Mouse (Mus musculus) myocyte (in vitro differentiated cells): ENCODE data around the gene Il27.

Experiments used
- CEBPB ChIP-seq: IDR thresholded peaks from 2 replicates; pipeline ENCODE4 v1.6.1; 2011; ENCODE audit warnings: mild to moderate bottlenecking, moderate library complexity; ENCODE audit not compliant: poor library complexity, insufficient read depth, severe bottlenecking
- MAX ChIP-seq: IDR thresholded peaks from one replicate; pipeline ENCODE4 v1.6.1; 2011; ENCODE audit warnings: low read depth, mild to moderate bottlenecking, control low read depth
- MYOD1 ChIP-seq, 3 experiments: IDR thresholded peaks; one replicate each; pipeline ENCODE4 v1.6.1; 2011; ENCODE audit warnings: control low read depth in 2 of 3, low read depth in 2 of 3, mild to moderate bottlenecking in 2 of 3, moderate library complexity in 1 of 3; ENCODE audit not compliant: insufficient read length in 2 of 3, control insufficient read depth in 1 of 3
- MYOG ChIP-seq, 3 experiments: IDR thresholded peaks; one replicate each; pipeline ENCODE4 v1.6.1; 2011; ENCODE audit warnings: control low read depth in 2 of 3, low read depth in 2 of 3, mild to moderate bottlenecking in 2 of 3; ENCODE audit not compliant: insufficient read length in 2 of 3, control insufficient read depth in 1 of 3, insufficient read depth in 1 of 3
- POLR2A ChIP-seq: IDR thresholded peaks from one replicate; pipeline ENCODE4 v1.6.1; 2011; ENCODE audit warnings: low read depth, mild to moderate bottlenecking, control low read depth, moderate library complexity; ENCODE audit not compliant: insufficient read length
- SRF ChIP-seq: IDR thresholded peaks from one replicate; pipeline ENCODE4 v1.6.1; 2011; ENCODE audit warnings: low read depth; ENCODE audit not compliant: control insufficient read depth, insufficient read length
- TCF12 ChIP-seq: IDR thresholded peaks from one replicate; pipeline ENCODE4 v1.6.1; 2011; ENCODE audit warnings: mild to moderate bottlenecking, control low read depth; ENCODE audit not compliant: poor library complexity, insufficient read depth, severe bottlenecking
- USF1 ChIP-seq: IDR thresholded peaks from one replicate; pipeline ENCODE4 v1.6.1; 2011; ENCODE audit warnings: low read depth, mild to moderate bottlenecking, control low read depth, moderate library complexity

DNA sequence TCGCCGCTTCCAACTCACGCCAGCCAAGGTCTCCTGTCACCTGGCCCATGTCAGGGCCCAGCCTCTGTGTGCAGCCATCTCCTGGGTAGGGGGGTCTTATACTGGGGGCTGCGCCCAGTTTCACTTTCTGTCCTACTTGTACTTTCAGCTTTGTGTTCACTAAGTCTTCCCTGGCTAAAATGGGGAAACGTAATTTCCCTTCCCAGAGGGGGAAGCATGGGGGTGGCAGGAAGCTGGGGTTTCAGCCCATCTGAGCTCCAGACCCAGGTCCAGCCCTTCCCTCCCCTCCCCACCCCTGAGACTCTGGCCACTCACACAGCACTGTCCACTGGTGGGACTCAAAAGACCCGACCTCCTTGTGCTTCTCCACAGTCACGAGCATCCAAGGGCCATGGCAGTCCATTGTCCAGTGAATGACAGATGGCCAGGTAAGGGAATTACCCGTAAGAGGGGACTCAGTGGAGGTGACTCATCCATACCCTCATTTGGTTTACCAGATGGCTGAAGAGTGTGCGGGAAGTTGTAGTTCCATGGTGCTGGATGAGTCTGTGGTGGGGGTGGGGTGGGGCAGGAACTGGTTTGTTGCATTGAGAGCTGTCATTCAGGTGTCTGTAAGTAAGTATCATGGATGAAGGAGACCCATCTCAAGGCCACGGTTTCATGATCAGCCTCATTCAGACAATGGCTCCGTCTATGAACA lies at the start of gene Il27:
- TF ChIP-seq POLR2A (no peak), MYOG (IDR thresholded peaks at IDR 0.05; ENCODE audit: control insufficient read depth in 1 of 3, insufficient read depth in 1 of 3, insufficient read length in 2 of 3, low read depth in 2 of 3) (no peak), MAX (no peak), TCF12 (no peak), SRF (no peak), MYOD1 (IDR thresholded peaks at IDR 0.05; ENCODE audit: control insufficient read depth in 1 of 3, insufficient read length in 2 of 3, low read depth in 2 of 3) (no peak), USF1 (no peak), CEBPB (no peak)
